Mouse (Mus musculus) spleen, adult 2 months (tissue): ENCODE results near the gene Ctdspl2. TPM values are rescaled to one million over a fixed set of nuclear protein-coding genes. Genes with fewer than 3 reads are reported as not detected.
A peak's percentile ranks its signal among the peaks of the same experiment; 100 is the strongest.
"Not testable (repeated sequence)": the region's sequence is repeated elsewhere in the genome, so short reads cannot be mapped to it uniquely, and the experiment has no call there.

Experiments
- DNase-seq, 2 experiments: peaks; one replicate each; pipeline versions ENCODE4 v3.0.0 to v3.0.0-alpha.2; 2012 to 2021; ENCODE audit warnings: low spot score in 2 of 2, low read depth in 1 of 2
- H3K27ac ChIP-seq: fragments of 200-500 bp; 2 replicates; pipeline ENCODE4 v1.5.1; 2012; ENCODE audit warnings: low read length, inconsistent platforms; ENCODE audit not compliant: insufficient read depth
- H3K27me3 ChIP-seq: fragments of 200-500 bp; 2 replicates; pipeline ENCODE4 v1.6.1; 2012; ENCODE audit warnings: mild to moderate bottlenecking, moderate library complexity, low read length, inconsistent platforms; ENCODE audit not compliant: control insufficient read depth, insufficient read depth
- H3K36me3 ChIP-seq: fragments of 200-500 bp; 2 replicates; pipeline ENCODE4 v1.6.1; 2012; ENCODE audit warnings: mild to moderate bottlenecking, low read length, inconsistent platforms; ENCODE audit not compliant: control insufficient read depth, insufficient read depth
- H3K4me1 ChIP-seq: fragments of 200-500 bp; 2 replicates; pipeline ENCODE4 v1.6.1; 2011; ENCODE audit warnings: inconsistent platforms; ENCODE audit not compliant: control insufficient read depth, insufficient read depth, insufficient read length
- H3K4me3 ChIP-seq: fragments of 200-500 bp; 2 replicates; pipeline ENCODE4 v1.5.1; 2011; ENCODE audit warnings: mild to moderate bottlenecking, inconsistent platforms; ENCODE audit not compliant: insufficient read depth, insufficient read length; ENCODE audit errors: extremely low read depth
- CTCF ChIP-seq: fragments of 200-500 bp; IDR thresholded peaks from 2 replicates; pipeline ENCODE4 v1.5.1; 2011; ENCODE audit warnings: mild to moderate bottlenecking, inconsistent platforms; ENCODE audit not compliant: insufficient read depth, insufficient read length, insufficient replicate concordance; ENCODE audit errors: extremely low read depth
- POLR2A ChIP-seq: fragments of 200-500 bp; IDR thresholded peaks from 2 replicates; pipeline ENCODE4 v1.6.1; 2011; ENCODE audit warnings: low read depth, low read length, inconsistent platforms
- WGBS: fragments of 180-500 bp; shearing (Covaris S2); methylation state at CpG from one replicate; pipeline ENCODE4 v1.1.7; 2018; 5-methylcytosine and 5-hydroxymethylcytosine counted together
- polyA plus RNA-seq: library from polyadenylated mRNA; depleted of rRNA; stranded (reverse); fragments of >200 nt; gene quantifications from 2 replicates; pipeline ENCODE4 v1.2.3, GENCODE M21; 2012; rRNA removed

Gene Ctdspl2
- 2.9 and 3.1 TPM in 2 replicates for polyA plus RNA-seq

- no peaks in the 10 kb centered on the region; the same call in 1 of the 2 replicates for H3K36me3 ChIP-seq
- peak within 1 kb of the TSS; percentile 88 for H3K27ac ChIP-seq
- no peaks in the 10 kb centered on the region for H3K4me1 ChIP-seq
- DNase-seq: peak; percentile 82 to 95
- under 1% methylated on average over 48 of the region's 48 CpGs for WGBS
- TF ChIP-seq POLR2A: peak; percentile 24
- TF ChIP-seq CTCF: no peak
- peak within 1 kb of the TSS; percentile 98 for H3K4me3 ChIP-seq
- no peaks in the 10 kb centered on the region for H3K27me3 ChIP-seq
Observed at GRCm38 (mm10) chr2:121955765-121956223, at the start of gene Ctdspl2, which contains the start of gene Mageb3. Gene Ctdspl2, plus strand, starts transcription at chr2:121956001. Gene Mageb3, minus strand, starts transcription at chr2:121956092.

DNA sequence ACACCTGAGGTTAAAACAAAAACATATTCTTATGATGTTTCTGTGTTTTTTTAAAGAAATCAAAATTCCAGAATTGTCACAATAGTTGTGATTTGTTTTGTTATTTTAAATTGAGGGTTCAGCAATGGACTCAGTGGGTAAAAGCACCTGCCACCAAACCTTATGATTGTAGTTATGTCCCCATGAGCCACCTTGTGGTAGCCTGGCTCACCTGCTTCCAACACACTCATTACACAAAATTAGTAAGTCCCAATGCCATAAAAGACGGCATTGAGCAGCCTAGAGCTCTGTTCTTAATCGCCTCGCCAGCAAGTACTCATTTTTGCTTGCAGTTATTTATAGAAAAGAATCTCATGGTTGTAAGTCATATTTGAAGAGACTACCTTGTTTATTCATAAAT lies 45.8 kb upstream of the Ctdspl2 start:
- TF ChIP-seq POLR2A (no peak), CTCF (no peak)
- Histone ChIP-seq H3K4me1 (no peaks in the 10 kb centered on the region), H3K36me3 (peaks cover 4% of the 10 kb centered on the region; the same call in 1 of the 2 replicates), H3K4me3 (no peak overlapping the region), H3K27me3 (no peaks in the 10 kb centered on the region), H3K27ac (no peak overlapping the region)
- WGBS: 92% methylated on average over 3 of the region's 3 CpGs
- DNase-seq: no peak

DNA sequence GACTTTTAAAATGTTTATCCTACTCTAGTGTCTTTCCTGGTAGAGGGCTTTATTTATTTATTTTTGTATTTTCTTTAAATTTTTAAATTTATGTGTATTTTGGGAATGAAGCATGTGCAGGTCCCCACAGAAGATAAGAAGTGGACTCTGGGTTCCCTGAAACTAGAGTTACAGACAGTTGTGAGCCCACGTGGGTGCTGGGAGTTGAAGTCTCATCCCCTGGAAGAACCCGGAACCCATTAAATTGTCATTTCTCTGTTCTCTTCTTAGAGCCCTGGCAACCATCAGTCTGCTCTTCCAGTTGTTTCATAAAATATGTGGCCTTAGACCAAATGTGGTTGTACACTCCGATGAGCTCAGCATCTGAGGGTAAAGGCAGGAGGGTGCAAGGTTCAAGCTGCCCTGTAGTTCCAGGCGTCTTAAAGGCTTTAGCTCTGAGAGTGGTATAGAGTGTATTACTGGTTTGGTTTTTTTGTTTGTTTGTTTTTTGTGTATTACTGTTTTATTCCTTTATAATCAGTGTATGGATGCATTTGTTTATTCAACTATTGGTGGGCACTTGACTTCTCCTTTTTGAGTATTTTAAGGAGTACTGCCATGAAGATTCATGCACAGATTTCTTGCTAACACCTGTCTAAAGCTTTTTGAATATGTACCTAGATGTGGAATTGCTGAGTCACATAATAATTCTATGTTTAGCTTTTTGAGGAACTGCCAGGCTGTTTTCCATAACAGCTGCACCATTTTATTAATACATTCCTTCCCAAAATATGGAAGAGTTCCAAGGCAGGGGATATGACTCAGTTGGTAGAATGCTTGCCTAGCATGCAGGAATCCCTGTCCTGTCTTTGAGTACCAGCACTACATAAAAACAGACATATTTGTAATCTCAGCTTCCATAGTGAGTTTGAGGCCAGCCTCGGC lies 39.5 kb upstream of the Ctdspl2 start:
- no peak overlapping the region for H3K4me3 ChIP-seq
- no peak overlapping the region for H3K27ac ChIP-seq
- TF ChIP-seq CTCF (no peak), POLR2A (no peak)
- no peak for DNase-seq
- WGBS: 92% methylated on average over 5 of the region's 5 CpGs
- peaks cover 3% of the 10 kb centered on the region; the same call in 1 of the 2 replicates for H3K36me3 ChIP-seq
- H3K4me1 ChIP-seq: no peaks in the 10 kb centered on the region
- H3K27me3 ChIP-seq: no peaks in the 10 kb centered on the region

GRCm38 (mm10) chr2:121937624-121938023 lies 18.2 kb upstream of the Ctdspl2 start:
- not testable (repeated sequence) for H3K36me3 ChIP-seq, H3K27me3 ChIP-seq, H3K4me3 ChIP-seq, H3K27ac ChIP-seq, DNase-seq, H3K4me1 ChIP-seq
- 88% methylated on average over 2 of the region's 2 CpGs for WGBS

DNA sequence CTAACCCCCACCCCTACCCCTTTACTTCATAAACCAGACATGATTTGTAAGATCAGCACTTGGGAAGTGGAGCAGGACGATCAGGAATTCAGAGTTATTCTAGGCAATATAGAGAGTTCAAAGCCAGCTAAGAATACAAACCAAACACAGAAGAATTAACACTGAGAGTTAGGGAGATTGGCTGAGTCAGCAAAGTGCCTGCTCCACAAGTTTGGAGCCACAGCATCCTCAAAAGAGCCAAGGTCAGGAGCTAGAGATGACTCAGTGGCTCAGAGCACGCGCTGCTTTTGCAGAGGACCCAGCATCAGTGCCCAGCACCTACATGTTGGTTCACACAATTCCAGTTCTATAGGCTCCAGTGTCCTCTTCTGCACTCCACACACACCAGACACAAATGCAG lies 12.4 kb upstream of the Ctdspl2 start:
- Histone ChIP-seq H3K4me3 (no peak overlapping the region), H3K36me3 (no peaks in the 10 kb centered on the region), H3K4me1 (no peaks in the 10 kb centered on the region), H3K27me3 (no peaks in the 10 kb centered on the region), H3K27ac (no peak overlapping the region)
- TF ChIP-seq POLR2A: no peak
- no peak for TF ChIP-seq CTCF
- WGBS: 90% methylated on average over 3 of the region's 3 CpGs
- DNase-seq: no peak

DNA sequence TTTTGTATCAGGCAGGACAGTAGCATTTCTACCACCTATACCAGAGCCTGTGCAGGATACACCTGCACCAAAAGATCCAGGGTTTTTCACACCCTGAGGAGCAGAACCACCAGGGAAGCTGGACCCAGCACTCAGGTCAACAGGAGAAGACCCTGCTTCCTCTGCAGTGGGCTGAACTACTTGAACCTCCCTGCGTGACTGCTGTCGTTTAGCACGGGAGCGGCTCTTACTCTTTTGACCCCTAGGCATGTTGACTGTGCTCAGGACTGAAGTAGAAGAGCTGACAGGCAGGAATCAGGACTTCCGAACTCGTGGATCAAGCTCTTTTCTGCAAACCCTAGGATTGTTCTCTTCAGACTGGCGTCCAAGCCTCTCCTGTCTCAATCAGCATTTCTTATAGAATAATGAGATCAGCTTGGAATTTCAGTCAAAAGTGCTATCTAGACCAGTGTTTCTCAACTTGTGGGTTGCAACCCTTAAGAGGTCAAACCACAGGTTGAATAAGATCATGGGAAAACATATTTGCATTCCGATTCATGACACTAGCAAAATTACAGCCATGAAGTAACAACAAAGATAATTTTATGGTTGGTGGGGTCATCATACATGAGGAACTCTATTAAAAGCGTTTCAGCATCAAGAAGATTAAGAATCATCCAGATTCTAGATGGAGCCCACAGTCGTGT lies 687 bp upstream of the Ctdspl2 start:
- H3K27ac ChIP-seq: no peak overlapping the region; the same call in 1 of the 2 replicates
- peak overlapping the region; percentile 98 for H3K4me3 ChIP-seq
- no peaks in the 10 kb centered on the region for H3K27me3 ChIP-seq
- H3K36me3 ChIP-seq: no peaks in the 10 kb centered on the region
- DNase-seq: no peak
- WGBS: 25% methylated on average over 10 of the region's 10 CpGs
- TF ChIP-seq POLR2A: no peak
- TF ChIP-seq CTCF: no peak
- H3K4me1 ChIP-seq: no peaks in the 10 kb centered on the region
